In the genomic region with DNA sequence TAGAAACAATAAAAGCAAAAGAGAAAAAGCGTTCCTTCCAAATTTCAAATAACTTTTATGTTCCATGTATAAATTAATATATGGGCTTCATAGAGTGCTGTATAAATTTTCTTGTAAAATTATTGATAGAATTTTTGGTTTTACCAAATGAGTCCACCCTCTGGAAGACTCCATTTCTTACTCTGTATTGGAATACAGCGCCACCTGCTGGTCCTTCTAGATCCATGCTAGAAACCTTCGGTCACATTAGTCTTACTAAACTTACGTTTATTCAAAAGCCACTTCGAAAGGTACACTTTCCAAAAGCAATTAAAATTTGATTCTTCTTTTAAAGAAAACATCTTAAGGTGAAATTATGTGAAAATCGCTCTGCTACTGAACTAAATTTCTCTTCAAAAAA, we compare ENCODE assay signal across 9 mouse cellular contexts.
DNase-seq lines count a peak whose midpoint lies in the region; ATAC-seq and TF ChIP-seq lines count a peak whose summit lies in the region.
"Had no signal": no experiment of that assay in that cellular context is flagged by ENCODE, and none has a peak within 500 bp of the region (broad histone marks: within the 10 kb centered on the region; RNA-seq: fewer than 3 reads in every experiment).

No protein-coding gene starts in this region.

- CTCF ChIA-PET in Patski (lab: Charles Lee), result interaction anchor here (0.9 to 3.0 kb wide), 8 partner anchors 13 to 380 kb away, joined by 3 to 15 read pairs (median 5); no protein-coding TSS in a partner anchor

- POLR2A ChIA-PET in Patski (lab: Charles Lee), result no interaction called here

- H3K9me3 ChIP-seq in kidney, embryonic 14.5 days (ENCODE audit: control insufficient read depth, low read length), result no peaks in the 10 kb centered on the region
- H3K9me3 ChIP-seq: embryonic facial prominence, embryonic 12.5 days had no signal

- H3K4me3 ChIP-seq in kidney, embryonic 14.5 days (ENCODE audit: low read length), result no peak overlapping the region
- H3K4me3 ChIP-seq: embryonic facial prominence, embryonic 12.5 days had no signal

- no peaks in the 10 kb centered on the region for H3K36me3 ChIP-seq in kidney, embryonic 14.5 days (ENCODE audit: control insufficient read depth, insufficient read depth, low read length)
- H3K36me3 ChIP-seq: embryonic facial prominence, embryonic 12.5 days had no signal

- no peak for ATAC-seq in kidney, embryonic 14.5 days (ENCODE audit: low FRiP score, low TSS enrichment)
- no peak for ATAC-seq in Patski
- ATAC-seq in megakaryocyte, adult 5-6 weeks (ENCODE audit: poor library complexity, severe bottlenecking), result no peak

- H3K27ac ChIP-seq in kidney, embryonic 14.5 days (ENCODE audit: low read depth, low read length), result no peak overlapping the region
- H3K27ac ChIP-seq: embryonic facial prominence, embryonic 12.5 days had no signal

- in situ Hi-C loops in Patski (cut with MboI; ENCODE audit: low pct_unique_long_range_greater_than_20kb), result loop anchor here (5.0 to 10.0 kb wide), 2 partner anchors 85 to 383 kb away; no protein-coding TSS in a partner anchor

- H3K9ac ChIP-seq in kidney, embryonic 14.5 days (ENCODE audit: low read depth, low read length), result no peak overlapping the region
- H3K9ac ChIP-seq: embryonic facial prominence, embryonic 12.5 days had no signal

- 54% methylated on average over 6 of the region's 6 CpGs for WGBS in kidney, embryonic 14.5 days

- DNase-seq in kidney, adult 18-20 months, result peak; percentile 56
- no peak for DNase-seq in Patski (ENCODE audit: low read depth, low spot score)
- peak; percentile 72 for DNase-seq in cerebellum, adult 9-10 months
- peak; percentile 36 to 64 for DNase-seq in gastrocnemius, postnatal 4 days (ENCODE audit: low spot score in 2 of 2)
- peak; percentile 14 to 32 for DNase-seq in layer of hippocampus, postnatal 36 days
- peak; percentile 63 for DNase-seq in naive thymus-derived CD4-positive, alpha-beta T cell, adult 2 months (ENCODE audit: low read depth)

- TF ChIP-seq CTCF in Patski (IDR thresholded peaks at IDR 0.05), result peak; percentile 66

- no peaks in the 10 kb centered on the region for H3K27me3 ChIP-seq in kidney, embryonic 14.5 days (ENCODE audit: control insufficient read depth, insufficient read depth, low read length)
- H3K27me3 ChIP-seq in Patski, result no peaks in the 10 kb centered on the region
- H3K27me3 ChIP-seq: embryonic facial prominence, embryonic 12.5 days had no signal

- 0 out of 2 replicates have a peak, but pooled peaks cover 6% of the 10 kb centered on the region for H3K4me1 ChIP-seq in kidney, embryonic 14.5 days (ENCODE audit: control insufficient read depth, insufficient read depth, low read length)

- H3K4me2 ChIP-seq in kidney, embryonic 14.5 days (replicated peaks; ENCODE audit: low read depth, low read length), result no peak overlapping the region
- H3K4me2 ChIP-seq: embryonic facial prominence, embryonic 12.5 days had no signal
